Mouse (Mus musculus) adrenal gland, adult 2 months (tissue): ENCODE data around the gene Uchl3. TPM values are rescaled to one million over a fixed set of nuclear protein-coding genes. Genes with fewer than 3 reads are reported as not detected.

Experiments
- DNase-seq: peaks from one replicate; pipeline ENCODE4 v3.0.0; 2021
- polyA plus RNA-seq: library from polyadenylated mRNA; depleted of rRNA; stranded (reverse); fragments of >200 nt; gene quantifications from 2 replicates; pipeline ENCODE4 v1.2.3, GENCODE M21; 2012; rRNA removed
- total RNA-seq, 2 experiments: library from RNA; stranded (reverse); gene quantifications; 2 replicates each; pipeline ENCODE4 v1.2.3; 2021

Uchl3 gene
- total and polyA plus RNA-seq, 3 experiments, result 4.7 to 44.6 (median 44.5) TPM

DNA sequence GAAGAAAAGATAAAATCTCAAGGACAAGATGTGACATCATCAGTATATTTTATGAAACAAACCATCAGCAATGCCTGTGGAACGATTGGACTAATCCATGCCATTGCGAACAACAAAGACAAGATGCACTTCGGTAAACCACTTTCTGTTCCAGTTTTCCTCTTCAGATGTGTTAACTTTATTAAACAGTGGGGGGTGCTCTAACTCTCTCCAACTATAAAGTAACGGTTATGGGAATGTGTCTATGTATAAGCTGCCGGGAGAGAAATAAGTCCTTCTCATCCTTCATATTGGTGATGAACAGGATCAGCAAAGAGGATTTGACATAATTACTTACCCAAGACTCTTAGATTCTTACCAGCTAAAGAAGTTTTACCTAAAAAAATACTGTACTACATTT is 12.8 kb downstream of the Uchl3 start:
- DNase-seq, result no peak

GRCm38 (mm10) chr14:101668626-101669025 is 14.9 kb downstream of the Uchl3 start:
- DNase-seq, result no peak

DNA sequence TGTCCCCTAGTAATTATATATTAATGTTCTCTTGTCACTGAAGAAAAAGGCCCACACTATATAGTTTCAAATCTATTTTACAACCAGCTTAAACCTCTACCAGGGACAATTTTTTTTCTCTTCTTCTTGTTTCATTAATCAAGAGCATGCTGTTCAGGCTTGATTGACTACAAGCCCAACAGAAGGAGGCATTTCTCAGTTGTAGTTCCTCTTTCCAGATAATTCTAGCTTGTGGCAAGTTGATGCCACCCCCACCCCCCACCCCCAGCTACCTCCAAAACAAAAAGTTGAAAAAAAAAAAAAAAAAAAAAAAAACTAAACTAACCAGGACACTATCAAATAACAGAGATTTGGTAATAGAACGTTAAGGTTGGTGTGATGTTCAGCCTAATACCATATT is 18.5 kb downstream of the Uchl3 start:
- no peak for DNase-seq

- no peak for DNase-seq
These were observed 33.9 kb downstream of the Uchl3 start for GRCm38 (mm10) chr14:101687696-101688095.

GRCm38 (mm10) chr14:101688406-101688805 is 34.6 kb downstream of the Uchl3 start:
- no peak for DNase-seq

DNA sequence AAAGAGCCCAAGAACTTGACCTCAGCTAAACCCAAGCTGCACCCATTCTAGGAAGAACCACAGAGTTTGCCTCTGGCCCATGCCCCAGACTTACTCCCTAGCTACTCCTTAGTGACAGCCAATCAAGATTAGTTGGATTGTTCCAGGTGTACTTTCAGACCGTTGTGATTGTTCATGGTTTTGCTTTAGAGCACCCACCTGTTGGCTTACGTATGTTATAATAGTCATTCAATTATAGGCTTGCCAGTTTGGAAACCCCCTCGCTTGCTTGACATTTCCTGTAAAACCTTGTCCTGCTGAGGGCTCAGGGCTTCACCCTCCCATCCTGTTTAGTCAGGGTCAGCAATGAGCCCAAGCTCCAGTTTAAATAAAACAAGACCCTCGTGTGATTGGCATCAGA is 50.7 kb downstream of the Uchl3 start:
- no peak for DNase-seq

GRCm38 (mm10) chr14:101707088-101707487 is 53.3 kb downstream of the Uchl3 start:
- peak; percentile 31 for DNase-seq

- DNase-seq, result no peak
These were observed 60.6 kb downstream of the Uchl3 start for GRCm38 (mm10) chr14:101714414-101714813.

GRCm38 (mm10) chr14:101729237-101729971 is 75.6 kb downstream of the Uchl3 start, which contains the start of the genes Gm9922 and Lmo7:
Gene Gm9922, minus strand, starts transcription at chr14:101729814.
Gene Lmo7, plus strand, starts transcription at chr14:101729957.
- DNase-seq, result peak; percentile 93

DNA sequence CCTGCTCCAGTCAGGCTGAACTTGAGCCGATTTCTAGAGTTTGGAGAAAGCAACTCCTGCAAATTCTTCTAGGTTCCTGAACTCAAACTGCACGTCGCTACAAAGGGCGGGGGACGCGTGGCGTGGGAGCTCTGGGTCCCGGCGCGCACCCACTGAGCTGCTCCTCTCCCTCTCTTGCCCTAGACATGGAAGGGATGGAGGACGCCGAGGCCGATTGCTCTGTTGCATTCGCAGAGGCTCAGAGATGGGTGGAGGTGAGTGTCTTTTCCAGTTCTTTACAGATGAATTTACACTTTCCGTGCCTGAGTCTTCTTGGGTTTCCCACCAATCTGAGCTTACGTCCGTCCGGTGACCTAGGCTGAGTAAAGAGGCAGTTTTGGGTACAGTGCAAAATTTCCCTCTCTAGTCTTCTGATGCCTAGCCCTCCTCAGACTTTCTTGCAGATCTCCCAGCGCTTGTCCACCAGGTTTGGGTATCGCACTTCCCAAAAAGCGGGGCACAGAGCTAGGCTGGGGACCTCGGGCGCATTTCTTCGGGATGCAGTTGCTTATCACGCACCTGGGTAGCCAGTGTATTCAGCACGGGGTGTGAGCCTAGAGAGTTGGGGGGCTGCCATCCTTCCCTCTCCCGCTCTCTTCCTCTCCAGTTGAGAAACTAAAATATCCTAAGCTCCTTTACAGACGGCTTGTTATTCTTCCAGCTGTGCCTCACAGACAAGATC is 76.4 kb downstream of the Uchl3 start:
- no peak for DNase-seq

GRCm38 (mm10) chr14:101733542-101734303 is 80.0 kb downstream of the Uchl3 start:
- DNase-seq, result no peak

DNA sequence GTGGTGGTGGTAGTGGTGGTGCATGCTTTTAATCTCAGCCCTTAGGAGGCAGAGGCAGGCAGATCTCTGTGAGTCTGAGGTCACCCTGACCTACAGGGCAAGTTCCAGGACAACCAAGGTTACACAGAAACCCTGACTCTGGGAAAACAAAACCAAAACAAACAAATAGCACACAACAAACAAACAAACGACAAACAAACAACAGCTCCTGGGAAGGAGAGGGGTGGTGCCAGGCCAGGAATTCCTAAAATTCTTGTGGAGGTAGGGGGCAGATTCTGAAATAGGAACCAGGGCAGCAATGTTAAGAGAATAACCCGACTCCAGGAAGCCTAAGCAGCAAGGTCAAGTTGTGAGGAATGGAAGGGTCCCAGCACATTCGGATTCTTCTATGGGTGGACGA is 83.7 kb downstream of the Uchl3 start:
- DNase-seq, result no peak

Other genes starting within 250 kb of the Uchl3 start
- 10 to 100 TPM; 53.6 to 65.4 TPM for gene Tbc1d4, start 44.8 kb upstream of the Uchl3 start, total RNA-seq
- gene Tbc1d4, start 44.8 kb upstream of the Uchl3 start, polyA plus RNA-seq, result 20.4 and 24.3 TPM in 2 replicates
- gene Commd6, start 13.3 kb upstream of the Uchl3 start, total RNA-seq, result 10 to 100 TPM; 99.7 to 99.8 TPM
- gene Commd6, start 13.3 kb upstream of the Uchl3 start, polyA plus RNA-seq, result 19.7 and 36.4 TPM in 2 replicates
- 1 to 10 TPM in 1 of 2 experiments, under 1 TPM in 1; 0.78 to 4.8 TPM for gene Gm9922, start 75.8 kb downstream of the Uchl3 start, total RNA-seq
- gene Gm9922, start 75.8 kb downstream of the Uchl3 start, polyA plus RNA-seq, result 11.9 and 24.4 TPM in 2 replicates
- 10 to 100 TPM; 17.5 to 29.8 TPM for gene Lmo7, start 76.0 kb downstream of the Uchl3 start, total RNA-seq
- 12.9 and 13.1 TPM in 2 replicates for gene Lmo7, start 76.0 kb downstream of the Uchl3 start, polyA plus RNA-seq